Mouse (Mus musculus): ENCODE measurements around the gene Atoh1. TPM values are rescaled to one million over a fixed set of nuclear protein-coding genes. Genes with fewer than 3 reads are reported as not detected.

The Atoh1 gene
- polyA plus RNA-seq, 2 experiments, result not detected

DNA sequence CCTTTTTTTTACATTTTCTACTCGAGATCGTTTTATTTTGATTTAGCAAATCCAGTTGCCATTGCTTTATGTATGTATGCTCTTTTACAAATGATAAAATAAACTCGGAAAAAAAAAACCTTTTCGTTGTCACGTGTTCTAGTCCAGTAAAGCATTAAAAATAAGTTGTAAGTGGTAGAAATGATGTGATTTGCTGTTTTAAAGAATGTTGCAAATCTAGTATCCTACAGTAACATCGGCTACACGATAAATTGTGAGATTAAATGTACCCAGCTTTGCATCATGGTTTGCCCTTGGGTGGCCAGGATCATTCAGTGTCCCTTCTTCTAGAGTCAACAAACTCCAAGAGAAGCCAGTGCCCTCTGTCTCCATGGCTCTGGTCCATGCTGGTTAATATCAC, 2.2 kb downstream of the Atoh1 start:
- ATAC-seq (ENCODE audit: insufficient read depth), result no peak
- no peak overlapping the region for H3K9ac ChIP-seq (replicated peaks)
- H3K4me3 ChIP-seq (ENCODE audit: insufficient read depth in 1 of 2, low read depth in 2 of 2, low read length in 2 of 2), result no peak overlapping the region
- no peak overlapping the region for H3K27ac ChIP-seq
- DNase-seq (ENCODE audit: low read depth in 3 of 3, low spot score in 3 of 3), result no peak
- H3K36me3 ChIP-seq (replicated peaks; ENCODE audit: control insufficient read depth, insufficient read depth, low read depth), result no peaks in the 10 kb centered on the region
- H3K4me2 ChIP-seq (ENCODE audit: low read depth), result no peak overlapping the region
- 7% methylated on average over 7 of the region's 7 CpGs for WGBS (ENCODE audit: insufficient replicate concordance)
- H3K9me3 ChIP-seq (ENCODE audit: control insufficient read depth, low read length), result no peaks in the 10 kb centered on the region
- peaks cover 79% of the 10 kb centered on the region for H3K27me3 ChIP-seq (ENCODE audit: control insufficient read depth, insufficient read depth, low read length)
- no peak for TF ChIP-seq CTCF (IDR thresholded peaks at IDR 0.05; ENCODE audit: low read depth)
- TF ChIP-seq EP300 (IDR thresholded peaks at IDR 0.05; ENCODE audit: low read depth), result no peak
- H3K4me1 ChIP-seq (replicated peaks; ENCODE audit: control insufficient read depth in 2 of 2, insufficient read depth in 2 of 2, low read length in 1 of 2), result no peaks in the 10 kb centered on the region

GRCm38 (mm10) chr6:64731621-64732320, 2.8 kb downstream of the Atoh1 start:
- TF ChIP-seq CTCF (IDR thresholded peaks at IDR 0.05; ENCODE audit: low read depth), result no peak
- no peak for TF ChIP-seq EP300 (IDR thresholded peaks at IDR 0.05; ENCODE audit: low read depth)
- peaks cover 79% of the 10 kb centered on the region for H3K27me3 ChIP-seq (ENCODE audit: control insufficient read depth, insufficient read depth, low read length)
- H3K4me2 ChIP-seq (ENCODE audit: low read depth), result no peak overlapping the region
- ATAC-seq (ENCODE audit: insufficient read depth) (no peak), DNase-seq (ENCODE audit: low read depth in 3 of 3, low spot score in 3 of 3) (no peak)
- no peaks in the 10 kb centered on the region for H3K36me3 ChIP-seq (replicated peaks; ENCODE audit: control insufficient read depth, insufficient read depth, low read depth)
- no peak overlapping the region for H3K27ac ChIP-seq
- no peak overlapping the region for H3K9ac ChIP-seq (replicated peaks)
- no peaks in the 10 kb centered on the region for H3K4me1 ChIP-seq (replicated peaks; ENCODE audit: control insufficient read depth in 2 of 2, insufficient read depth in 2 of 2, low read length in 1 of 2)
- 7% methylated on average over 8 of the region's 8 CpGs for WGBS (ENCODE audit: insufficient replicate concordance)
- H3K9me3 ChIP-seq (ENCODE audit: control insufficient read depth, low read length), result no peaks in the 10 kb centered on the region
- H3K4me3 ChIP-seq (ENCODE audit: insufficient read depth in 1 of 2, low read depth in 2 of 2, low read length in 2 of 2), result no peak overlapping the region

GRCm38 (mm10) chr6:64733311-64733710, 4.4 kb downstream of the Atoh1 start:
- Histone ChIP-seq H3K4me2 (ENCODE audit: low read depth) (no peak overlapping the region), H3K4me3 (ENCODE audit: insufficient read depth in 1 of 2, low read depth in 2 of 2, low read length in 2 of 2) (no peak overlapping the region), H3K27me3 (ENCODE audit: control insufficient read depth, insufficient read depth, low read length) (peaks cover 66% of the 10 kb centered on the region), H3K27ac (no peak overlapping the region), H3K9me3 (ENCODE audit: control insufficient read depth, low read length) (no peaks in the 10 kb centered on the region), H3K36me3 (replicated peaks; ENCODE audit: control insufficient read depth, insufficient read depth, low read depth) (no peaks in the 10 kb centered on the region), H3K9ac (replicated peaks) (no peak overlapping the region), H3K4me1 (replicated peaks; ENCODE audit: control insufficient read depth in 2 of 2, insufficient read depth in 2 of 2, low read length in 1 of 2) (no peaks in the 10 kb centered on the region)
- no peak for TF ChIP-seq CTCF (IDR thresholded peaks at IDR 0.05; ENCODE audit: low read depth)
- TF ChIP-seq EP300 (IDR thresholded peaks at IDR 0.05; ENCODE audit: low read depth), result no peak
- 4% methylated on average over 4 of the region's 4 CpGs for WGBS (ENCODE audit: insufficient replicate concordance)
- ATAC-seq (ENCODE audit: insufficient read depth), result no peak
- no peak for DNase-seq (ENCODE audit: low read depth in 3 of 3, low spot score in 3 of 3)

- H3K9ac ChIP-seq (replicated peaks), result no peak overlapping the region
- no peak for ATAC-seq (ENCODE audit: insufficient read depth)
These were observed 5.8 kb downstream of the Atoh1 start for GRCm38 (mm10) chr6:64734441-64735320.

GRCm38 (mm10) chr6:64736317-64736716, 7.4 kb downstream of the Atoh1 start:
- no peak overlapping the region for H3K27ac ChIP-seq
- no peak for TF ChIP-seq EP300 (IDR thresholded peaks at IDR 0.05; ENCODE audit: low read depth)
- TF ChIP-seq CTCF (IDR thresholded peaks at IDR 0.05; ENCODE audit: low read depth), result no peak
- H3K4me1 ChIP-seq (replicated peaks; ENCODE audit: control insufficient read depth in 2 of 2, insufficient read depth in 2 of 2, low read length in 1 of 2), result no peaks in the 10 kb centered on the region
- 52% methylated on average over 4 of the region's 4 CpGs for WGBS (ENCODE audit: insufficient replicate concordance)
- no peak for DNase-seq (ENCODE audit: low read depth in 3 of 3, low spot score in 3 of 3)
- H3K4me2 ChIP-seq (ENCODE audit: low read depth), result no peak overlapping the region
- no peaks in the 10 kb centered on the region for H3K9me3 ChIP-seq (ENCODE audit: control insufficient read depth, low read length)
- no peak overlapping the region for H3K9ac ChIP-seq (replicated peaks)
- ATAC-seq (ENCODE audit: insufficient read depth), result no peak
- no peak overlapping the region for H3K4me3 ChIP-seq (ENCODE audit: insufficient read depth in 1 of 2, low read depth in 2 of 2, low read length in 2 of 2)
- no peaks in the 10 kb centered on the region for H3K36me3 ChIP-seq (replicated peaks; ENCODE audit: control insufficient read depth, insufficient read depth, low read depth)
- H3K27me3 ChIP-seq (ENCODE audit: control insufficient read depth, insufficient read depth, low read length), result peaks cover 39% of the 10 kb centered on the region

More at GRCm38 (mm10) chr6:64734441-64735320, 5.8 kb downstream of the Atoh1 start:
- H3K4me2 ChIP-seq (ENCODE audit: low read depth), result no peak overlapping the region
- no peaks in the 10 kb centered on the region for H3K9me3 ChIP-seq (ENCODE audit: control insufficient read depth, low read length)
- H3K27me3 ChIP-seq (ENCODE audit: control insufficient read depth, insufficient read depth, low read length), result peaks cover 52% of the 10 kb centered on the region
- H3K36me3 ChIP-seq (replicated peaks; ENCODE audit: control insufficient read depth, insufficient read depth, low read depth), result no peaks in the 10 kb centered on the region
- TF ChIP-seq CTCF (IDR thresholded peaks at IDR 0.05; ENCODE audit: low read depth) (no peak), EP300 (IDR thresholded peaks at IDR 0.05; ENCODE audit: low read depth) (no peak)
- 3% methylated on average over 53 of the region's 54 CpGs for WGBS (ENCODE audit: insufficient replicate concordance)
- no peak overlapping the region for H3K4me3 ChIP-seq (ENCODE audit: insufficient read depth in 1 of 2, low read depth in 2 of 2, low read length in 2 of 2)
- no peak overlapping the region for H3K27ac ChIP-seq
- DNase-seq (ENCODE audit: low read depth in 3 of 3, low spot score in 3 of 3), result no peak
- no peaks in the 10 kb centered on the region for H3K4me1 ChIP-seq (replicated peaks; ENCODE audit: control insufficient read depth in 2 of 2, insufficient read depth in 2 of 2, low read length in 1 of 2)
